Mouse (Mus musculus): ENCODE data around the gene Fbxl16.

GRCm38 (mm10) chr17:25833961-25834594 is 25.2 kb downstream of the Fbxl16 start:
- TF ChIP-seq CTCF (conservative IDR thresholded peaks at IDR 0.05; ENCODE audit: insufficient read depth, insufficient read length, low read depth, low read length) (no peak), POLR2A (IDR thresholded peaks at IDR 0.05; ENCODE audit: low read depth, low read length) (no peak)

Data from kidney, adult 2 months (tissue).